Mouse (Mus musculus) lung, adult 2 months (tissue): Measurements from ENCODE around the gene Apbb1ip. TPM values are rescaled to one million over a fixed set of nuclear protein-coding genes. Genes with fewer than 3 reads are reported as not detected.

Experiments used
- DNase-seq: peaks from one replicate; pipeline ENCODE4 v3.0.0; 2022
- H3K4me1 ChIP-seq: fragments of 200-500 bp; 2 replicates; pipeline ENCODE4 v1.6.1; 2011; ENCODE audit warnings: low read length; ENCODE audit not compliant: control insufficient read depth, insufficient read depth
- H3K4me3 ChIP-seq: fragments of 200-500 bp; replicated peaks from 2 replicates; pipeline ENCODE3; 2011; ENCODE audit warnings: low read depth, mild to moderate bottlenecking, control low read depth, low read length; ENCODE audit errors: extremely low read depth
- CTCF ChIP-seq: fragments of 200-500 bp; IDR thresholded peaks from 2 replicates; pipeline ENCODE4 v1.5.1; 2011; ENCODE audit warnings: mild to moderate bottlenecking, low read length, control low read depth; ENCODE audit not compliant: insufficient read depth
- POLR2A ChIP-seq: fragments of 200-500 bp; IDR thresholded peaks from 2 replicates; pipeline ENCODE4 v1.6.1; 2011; ENCODE audit warnings: low read depth, mild to moderate bottlenecking, control low read depth, low read length, borderline replicate concordance; ENCODE audit errors: extremely low read depth
- WGBS: fragments of 180-500 bp; shearing (Covaris S2); methylation state at CpG from one replicate; pipeline ENCODE4 v1.1.7; 2018; 5-methylcytosine and 5-hydroxymethylcytosine counted together
- polyA plus RNA-seq: library from polyadenylated mRNA; depleted of rRNA; stranded (reverse); fragments of >200 nt; gene quantifications from 2 replicates; pipeline ENCODE4 v1.2.3, GENCODE M21; 2012

The Apbb1ip gene
- polyA plus RNA-seq, 1 experiment, result 6.1 TPM

DNA sequence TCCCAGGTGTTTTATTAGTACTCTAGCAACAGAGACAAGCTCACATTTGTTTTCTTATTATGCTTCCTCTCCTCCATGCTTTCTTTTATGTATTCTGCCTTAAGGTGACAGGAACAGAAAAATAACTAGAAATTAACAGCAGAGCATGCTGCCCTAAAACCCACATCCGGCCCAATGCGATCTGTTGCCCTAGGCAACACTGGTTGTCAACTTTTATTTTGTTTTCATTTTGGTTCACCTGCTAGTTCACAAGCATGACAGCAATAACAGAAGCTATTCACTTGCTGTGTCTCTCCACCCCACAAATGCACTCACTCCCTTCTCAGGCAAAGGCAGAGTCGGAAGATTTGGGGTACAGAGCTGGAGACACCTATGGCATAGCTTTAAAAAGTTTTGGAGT lies 10.3 kb downstream of the Apbb1ip start:
- WGBS, result 72% methylated on average over 3 of the region's 3 CpGs
- DNase-seq, result no peak
- Histone ChIP-seq H3K4me1 (no peaks in the 10 kb centered on the region), H3K4me3 (no peak overlapping the region)
- TF ChIP-seq CTCF (no peak), POLR2A (no peak)

DNA sequence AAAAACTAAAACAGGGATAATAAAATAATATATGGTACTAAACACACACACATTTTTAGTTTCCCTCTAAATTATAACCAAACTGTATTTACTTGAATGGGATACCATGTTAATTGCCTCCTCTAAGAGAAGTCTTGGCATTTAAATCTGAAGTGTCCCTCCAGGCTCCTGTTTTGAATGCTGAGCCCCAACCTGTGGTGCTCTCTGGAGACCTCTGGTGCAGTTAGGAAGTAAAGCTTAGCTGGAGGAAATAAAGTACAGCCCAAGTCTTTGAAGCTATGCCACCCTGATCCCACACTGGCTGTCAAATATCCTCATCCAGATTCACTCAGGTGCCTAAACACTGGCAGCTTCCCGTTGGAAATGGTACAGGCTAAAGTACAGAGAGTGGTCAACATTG lies 10.9 kb downstream of the Apbb1ip start:
- no peak for DNase-seq
- Histone ChIP-seq H3K4me1 (no peaks in the 10 kb centered on the region), H3K4me3 (no peak overlapping the region)
- TF ChIP-seq POLR2A, result no peak
- TF ChIP-seq CTCF, result no peak
- WGBS, result 40% methylated on average over 1 of the region's 1 CpGs

DNA sequence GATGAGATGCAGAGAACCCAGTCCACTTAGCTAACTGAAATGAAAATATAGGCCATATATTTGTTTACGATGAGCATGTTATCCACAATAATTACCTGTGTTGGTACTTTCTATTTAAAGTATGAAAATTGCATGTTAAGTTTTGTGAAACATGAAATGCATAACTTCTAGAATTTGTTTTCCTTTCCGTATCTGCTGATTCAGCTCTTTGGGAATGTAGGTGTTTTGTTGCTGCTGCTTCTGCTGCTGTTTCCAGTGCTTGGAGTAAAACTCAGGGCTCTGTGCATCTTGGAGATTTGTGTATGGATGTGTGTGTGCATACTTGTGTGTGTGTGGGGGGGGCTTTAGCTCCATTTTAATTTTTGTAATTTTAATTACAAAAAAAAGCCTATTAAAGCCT lies 14.8 kb downstream of the Apbb1ip start:
- 91% methylated on average over 2 of the region's 2 CpGs for WGBS
- no peak for DNase-seq

DNA sequence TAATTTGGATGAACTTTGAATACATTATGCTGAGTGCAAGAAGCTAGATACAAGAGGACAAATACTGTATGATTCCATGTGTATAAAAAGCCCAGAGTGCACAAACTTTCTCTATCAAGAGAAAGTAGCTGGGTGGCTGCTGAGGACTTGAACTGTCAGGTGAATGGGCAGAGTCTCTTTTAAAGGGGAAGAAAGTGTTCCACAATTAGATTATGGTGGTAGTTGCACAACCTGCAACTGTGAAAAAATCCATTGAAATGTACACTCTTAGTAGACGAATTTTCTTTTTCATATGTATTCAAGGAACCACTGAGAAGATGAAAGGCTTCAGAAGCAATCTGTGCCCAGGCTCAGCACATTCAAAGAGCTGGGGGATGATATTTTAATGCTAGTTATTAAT lies 15.7 kb downstream of the Apbb1ip start:
- 33% methylated on average over 1 of the region's 1 CpGs for WGBS
- no peak for DNase-seq
- Histone ChIP-seq H3K4me1 (no peaks in the 10 kb centered on the region), H3K4me3 (no peak overlapping the region)
- TF ChIP-seq CTCF (no peak), POLR2A (no peak)

More for the DNA sequence above, 14.8 kb downstream of the Apbb1ip start:
- TF ChIP-seq POLR2A (no peak), CTCF (no peak)
- no peaks in the 10 kb centered on the region for H3K4me1 ChIP-seq
- no peak overlapping the region for H3K4me3 ChIP-seq

DNA sequence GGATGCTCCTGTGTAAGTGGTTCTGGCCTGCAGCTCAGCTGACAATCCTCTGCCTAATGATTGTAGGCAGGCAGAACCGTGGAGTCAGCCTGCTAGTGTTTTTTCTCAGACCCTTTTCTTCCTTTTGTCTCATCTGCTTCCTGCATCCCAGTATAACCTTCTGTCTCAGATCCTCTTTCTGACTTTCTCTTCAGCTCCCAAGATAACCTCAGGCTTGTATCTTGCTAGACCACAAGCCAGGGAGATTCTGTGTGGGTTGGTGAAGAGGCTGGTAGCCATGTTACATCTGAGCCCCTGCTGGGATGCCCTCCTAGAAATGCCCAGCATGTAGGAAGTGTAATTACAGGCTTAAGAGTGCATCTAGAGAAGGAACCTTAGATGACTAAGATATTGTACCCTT lies 16.5 kb downstream of the Apbb1ip start:
- Histone ChIP-seq H3K4me1 (no peaks in the 10 kb centered on the region), H3K4me3 (no peak overlapping the region)
- WGBS, result 29% methylated on average over 1 of the region's 1 CpGs
- DNase-seq, result no peak
- TF ChIP-seq POLR2A, result no peak

DNA sequence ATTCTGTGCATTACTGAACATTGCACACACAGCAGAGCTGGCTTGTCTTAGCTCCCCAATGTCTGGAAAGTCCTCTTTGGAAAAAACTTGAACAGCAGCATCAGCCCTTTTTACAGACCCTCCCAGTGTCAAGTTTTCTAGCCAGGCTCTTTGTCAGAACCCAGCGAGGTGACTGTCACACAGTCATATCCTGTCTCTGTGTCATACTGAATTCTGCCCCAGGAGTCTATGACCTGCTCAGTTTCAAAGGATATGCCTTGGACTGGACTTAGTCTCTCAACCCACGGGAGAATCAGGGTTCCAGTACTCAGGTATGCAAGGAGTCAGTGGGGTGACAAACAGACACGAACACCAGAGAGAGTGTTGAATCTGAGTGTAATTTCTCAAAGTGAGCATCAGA lies 21.2 kb downstream of the Apbb1ip start:
- Histone ChIP-seq H3K4me3 (no peak overlapping the region), H3K4me1 (no peaks in the 10 kb centered on the region)
- 63% methylated on average over 3 of the region's 3 CpGs for WGBS
- TF ChIP-seq POLR2A (no peak), CTCF (no peak)
- DNase-seq, result no peak

DNA sequence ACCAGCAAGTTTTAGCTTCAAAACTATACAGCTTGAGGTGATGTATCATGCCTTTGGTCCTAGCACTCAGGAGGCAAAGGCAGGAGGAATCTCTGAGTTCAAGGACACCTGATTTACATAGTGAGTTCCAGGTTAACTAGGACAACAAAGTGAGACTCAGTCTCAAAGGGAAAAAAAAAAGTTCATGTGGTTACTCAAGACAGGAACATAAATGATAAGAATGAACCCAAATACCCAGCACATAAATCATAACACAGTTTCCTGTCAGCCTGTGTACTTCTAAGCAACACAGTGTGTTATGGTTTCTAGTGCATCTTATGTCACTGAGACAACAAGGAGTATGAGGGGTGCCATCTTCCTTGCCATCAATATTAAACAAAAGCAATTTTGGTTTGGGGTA lies 22.6 kb downstream of the Apbb1ip start:
- H3K4me1 ChIP-seq, result no peaks in the 10 kb centered on the region

DNA sequence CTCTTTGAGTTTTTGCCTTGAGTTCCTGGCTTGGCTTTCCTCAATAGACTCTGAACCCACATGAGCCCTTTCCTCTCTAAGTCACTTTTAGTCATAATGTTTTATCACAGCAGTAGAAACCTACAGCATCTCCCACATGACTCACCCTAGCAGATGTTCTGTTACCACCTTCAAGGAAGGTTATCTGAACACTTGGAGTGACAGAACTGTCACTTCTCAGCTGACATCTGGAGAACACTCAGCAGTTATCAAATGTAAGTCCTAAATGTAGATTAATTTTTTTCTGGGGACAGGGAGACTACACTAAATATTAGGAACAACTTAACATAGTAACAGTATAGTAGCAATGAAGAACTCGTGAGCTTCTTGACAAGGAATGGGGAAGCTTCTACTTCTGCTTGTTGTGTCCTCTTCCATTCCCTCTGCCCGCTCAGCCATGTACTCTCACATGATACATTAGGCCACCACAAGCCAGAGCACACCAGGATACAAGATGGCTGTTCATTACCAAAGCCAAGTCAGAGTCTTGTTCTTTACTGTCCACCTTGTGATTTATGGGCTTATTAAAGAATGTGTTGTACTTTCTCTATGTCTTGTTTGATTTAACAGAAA lies 25.6 kb downstream of the Apbb1ip start:
- no peak for DNase-seq
- no peaks in the 10 kb centered on the region for H3K4me1 ChIP-seq
- no peak for TF ChIP-seq CTCF
- TF ChIP-seq POLR2A, result no peak
- H3K4me3 ChIP-seq, result no peak overlapping the region
- 75% methylated on average over 2 of the region's 2 CpGs for WGBS

More for the DNA sequence above, 22.6 kb downstream of the Apbb1ip start:
- DNase-seq, result no peak
- no peak for TF ChIP-seq CTCF
- H3K4me3 ChIP-seq, result no peak overlapping the region

DNA sequence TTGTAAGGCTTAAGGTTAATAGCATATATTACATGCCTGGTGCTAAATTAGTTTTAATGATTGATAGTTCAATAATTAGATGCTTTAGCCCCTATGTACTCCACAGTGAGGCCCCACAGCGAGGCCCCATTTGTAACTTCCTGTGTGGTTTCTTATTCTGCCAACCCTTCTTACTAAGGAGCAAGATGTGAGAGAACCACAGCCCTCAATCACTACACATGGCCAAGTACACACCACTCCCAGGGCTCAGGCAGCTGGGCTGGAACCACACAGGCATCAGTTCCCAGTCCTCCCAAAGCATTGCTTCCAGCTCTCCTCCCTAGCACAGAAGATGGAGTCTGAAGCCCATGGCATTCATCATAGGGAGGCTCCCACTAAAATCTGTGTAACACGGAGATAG lies 31.7 kb downstream of the Apbb1ip start:
- 60% methylated on average over 2 of the region's 2 CpGs for WGBS
- no peak for TF ChIP-seq POLR2A
- no peak for TF ChIP-seq CTCF
- no peak for DNase-seq
- Histone ChIP-seq H3K4me1 (no peaks in the 10 kb centered on the region; the same call in 1 of the 2 replicates), H3K4me3 (no peak overlapping the region)

DNA sequence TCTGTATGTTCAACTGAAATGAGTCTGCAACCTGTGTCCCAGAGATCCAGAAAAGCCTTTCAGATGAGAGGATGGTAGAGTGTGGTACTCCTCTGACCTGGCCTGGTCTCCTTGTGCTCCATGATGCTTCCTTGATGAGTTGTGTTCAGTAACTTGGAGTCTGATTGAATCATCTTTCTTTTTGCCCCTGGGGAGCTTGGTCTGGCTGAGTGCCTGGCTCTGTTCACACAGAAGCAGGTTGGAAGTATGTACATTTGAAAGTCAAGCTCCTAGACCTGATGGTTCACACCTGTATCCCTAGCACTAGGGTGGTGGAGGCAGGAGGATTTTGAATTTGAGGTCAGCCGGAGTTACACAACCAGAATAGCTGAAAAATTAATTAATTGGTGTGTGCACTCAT lies 32.7 kb downstream of the Apbb1ip start:
- DNase-seq, result no peak
- no peak for TF ChIP-seq POLR2A
- no peak for TF ChIP-seq CTCF
- Histone ChIP-seq H3K4me1 (no peaks in the 10 kb centered on the region; the same call in 1 of the 2 replicates), H3K4me3 (no peak overlapping the region)
- WGBS, result 79% methylated on average over 1 of the region's 1 CpGs
